Mouse (Mus musculus) stomach, embryonic 14.5 days (tissue): ENCODE results near the gene Hdac11. TPM values are rescaled to one million over a fixed set of nuclear protein-coding genes. Genes with fewer than 3 reads are reported as not detected.

Experiments used
- ATAC-seq: fragments of 200-750 bp; cut with Nextera tagmentation; 2 replicates; pipeline ENCODE4 v1.8.0; 2017; ENCODE audit warnings: low read depth, moderate TSS enrichment; ENCODE audit not compliant: insufficient number of reproducible peaks, insufficient read depth, low FRiP score
- H3K27ac ChIP-seq: fragments of 300-500 bp; sonication (generic); 2 replicates; pipeline ENCODE4 v1.5.1; 2014; ENCODE audit warnings: mild to moderate bottlenecking, low read length, moderate library complexity, mixed read lengths
- H3K27me3 ChIP-seq: fragments of 300-500 bp; sonication (generic); 2 replicates; pipeline ENCODE4 v1.6.1; 2014; ENCODE audit warnings: low read length, control low read depth, mixed read lengths; ENCODE audit not compliant: control insufficient read depth, insufficient read depth
- H3K36me3 ChIP-seq: fragments of 300-500 bp; sonication (generic); 2 replicates; pipeline ENCODE4 v1.6.1; 2014; ENCODE audit warnings: mild to moderate bottlenecking, control low read depth, low read length, moderate library complexity, mixed read lengths; ENCODE audit not compliant: control insufficient read depth, insufficient read depth
- H3K4me1 ChIP-seq: fragments of 300-500 bp; sonication (generic); 2 replicates; pipeline ENCODE4 v1.6.1; 2014; ENCODE audit warnings: low read length, control low read depth, mixed read lengths; ENCODE audit not compliant: control insufficient read depth, insufficient read depth
- H3K4me2 ChIP-seq: fragments of 300-500 bp; sonication (generic); replicated peaks from 2 replicates; pipeline ENCODE4 v1.6.1; 2014; ENCODE audit warnings: low read depth, low read length, control low read depth
- H3K4me3 ChIP-seq: fragments of 300-500 bp; sonication (generic); 2 replicates; pipeline ENCODE4 v1.5.1; 2014; ENCODE audit warnings: low read depth, low read length, control low read depth
- H3K9ac ChIP-seq: fragments of 300-500 bp; sonication (generic); replicated peaks from 2 replicates; pipeline ENCODE4 v1.6.1; 2014; ENCODE audit warnings: low read depth, mild to moderate bottlenecking, control low read depth, low read length, moderate library complexity, mixed read lengths
- H3K9me3 ChIP-seq: fragments of 300-500 bp; sonication (generic); 2 replicates; pipeline ENCODE4 v1.6.1; 2016; ENCODE audit warnings: low read depth, low read length, control low read depth; ENCODE audit not compliant: control insufficient read depth
- WGBS: fragments of 180-500 bp; shearing (Covaris S2); extraction: QIAGEN DNeasy Blood & Tissue Kit; methylation state at CpG from one replicate; pipeline ENCODE4 v1.1.7; 2014; 5-methylcytosine and 5-hydroxymethylcytosine counted together
- polyA plus RNA-seq: library from polyadenylated mRNA; unstranded; fragments of >200 nt; fragmentation: Nextera tagmentation; extraction: Ambion mirVana; gene quantifications from 2 replicates; pipeline ENCODE4 v1.2.1, GENCODE M21; 2014

Gene Hdac11
- polyA plus RNA-seq, 1 experiment from 2014 or later = 9.5 TPM

DNA sequence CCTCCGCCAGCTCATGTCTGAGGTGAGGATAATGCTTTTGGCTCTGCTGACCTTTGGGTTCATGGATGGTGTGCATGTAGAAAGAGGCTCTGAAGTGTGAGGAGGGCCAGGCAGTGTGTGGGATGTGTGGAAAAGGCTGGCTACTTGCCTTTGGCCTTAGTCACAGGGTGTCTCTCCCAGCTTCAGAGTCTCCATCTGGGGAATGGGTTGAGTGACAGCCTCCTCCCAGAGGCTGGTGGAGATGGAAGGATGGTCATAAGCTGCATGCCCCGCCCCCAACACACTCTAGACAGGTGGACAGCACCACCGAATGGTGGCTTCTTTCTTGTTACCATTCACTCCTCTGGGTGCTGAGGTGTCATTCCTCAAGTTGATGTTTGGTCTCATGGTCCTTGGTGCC is 62.4 kb downstream of the Hdac11 start:
- Histone ChIP-seq H3K4me2 (no peak overlapping the region), H3K27ac (no peak overlapping the region), H3K9me3 (no peaks in the 10 kb centered on the region), H3K36me3 (no peaks in the 10 kb centered on the region), H3K4me3 (no peak overlapping the region), H3K4me1 (no peaks in the 10 kb centered on the region), H3K27me3 (no peaks in the 10 kb centered on the region), H3K9ac (no peak overlapping the region)
- WGBS = 52% methylated on average over 3 of the region's 3 CpGs
- no peak for ATAC-seq

- Histone ChIP-seq H3K36me3 (no peaks in the 10 kb centered on the region), H3K9me3 (no peaks in the 10 kb centered on the region), H3K4me2 (no peak overlapping the region), H3K27ac (no peak overlapping the region), H3K4me1 (no peaks in the 10 kb centered on the region), H3K4me3 (no peak overlapping the region), H3K9ac (no peak overlapping the region), H3K27me3 (no peaks in the 10 kb centered on the region)
- no peak for ATAC-seq
These were observed 63.6 kb downstream of the Hdac11 start for GRCm38 (mm10) chr6:91220062-91220461.

DNA sequence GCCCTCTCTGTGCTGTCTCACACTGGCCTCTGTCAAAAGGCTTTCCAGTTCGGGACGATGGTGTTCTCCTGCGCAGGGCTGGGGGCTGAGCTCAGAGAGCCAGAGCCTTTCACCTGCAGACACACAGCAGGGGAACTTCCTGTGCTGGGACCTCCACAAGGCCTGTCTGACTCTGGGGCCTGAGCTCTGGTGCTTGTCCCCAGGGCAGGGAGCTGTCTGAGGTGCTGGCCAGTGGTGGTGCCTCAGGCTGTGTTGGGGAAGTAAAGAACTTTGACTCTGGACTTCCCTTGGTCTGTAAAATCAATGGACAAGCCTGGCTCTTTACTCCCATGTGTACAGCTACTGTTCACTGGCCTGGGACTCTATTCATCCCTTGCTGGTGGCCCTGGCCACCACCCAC is 64.6 kb downstream of the Hdac11 start:
- no peak overlapping the region for H3K4me3 ChIP-seq
- no peak overlapping the region for H3K4me2 ChIP-seq
- no peaks in the 10 kb centered on the region for H3K9me3 ChIP-seq
- no peak for ATAC-seq
- no peak overlapping the region for H3K27ac ChIP-seq
- no peaks in the 10 kb centered on the region for H3K4me1 ChIP-seq
- no peaks in the 10 kb centered on the region for H3K27me3 ChIP-seq
- 3% methylated on average over 3 of the region's 3 CpGs for WGBS
- no peaks in the 10 kb centered on the region for H3K36me3 ChIP-seq
- H3K9ac ChIP-seq = no peak overlapping the region

- Histone ChIP-seq H3K4me3 (no peak overlapping the region), H3K4me2 (no peak overlapping the region), H3K4me1 (no peaks in the 10 kb centered on the region), H3K27me3 (no peaks in the 10 kb centered on the region), H3K27ac (no peak overlapping the region), H3K9me3 (no peaks in the 10 kb centered on the region), H3K36me3 (no peaks in the 10 kb centered on the region), H3K9ac (no peak overlapping the region)
- 53% methylated on average over 10 of the region's 10 CpGs for WGBS
- no peak; the same call in 1 of the 2 replicates for ATAC-seq
These were observed 66.4 kb downstream of the Hdac11 start for GRCm38 (mm10) chr6:91222694-91223346.

Other genes with a start within 250 kb of the Hdac11 start
- gene Iqsec1, start 168.0 kb upstream of the Hdac11 start, polyA plus RNA-seq = 16.0 TPM in 2 replicates
- 11.6 and 13.1 TPM in 2 replicates for gene Nup210, start 39.8 kb upstream of the Hdac11 start, polyA plus RNA-seq
- 35.5 and 41.9 TPM in 2 replicates for gene Fbln2, start 55.8 kb downstream of the Hdac11 start, polyA plus RNA-seq